Mouse (Mus musculus) cerebellum, postnatal 14 days (tissue): ENCODE results near the gene Corin.

Experiments used
- DNase-seq, 2 experiments: peaks; one replicate each; pipeline ENCODE4 v3.0.0; 2021; ENCODE audit warnings: mixed read lengths in 2 of 2

The Corin gene

GRCm38 (mm10) chr5:72441181-72441580 is 63.1 kb downstream of the Corin start:
- no peak for DNase-seq

GRCm38 (mm10) chr5:72435085-72435484 is 69.2 kb downstream of the Corin start:
- DNase-seq = no peak

GRCm38 (mm10) chr5:72431856-72432255 is 72.4 kb downstream of the Corin start:
- no peak for DNase-seq

- no peak for DNase-seq
Observed at GRCm38 (mm10) chr5:72427556-72427955, 76.7 kb downstream of the Corin start.

- no peak for DNase-seq
Observed at GRCm38 (mm10) chr5:72425342-72426010, 78.8 kb downstream of the Corin start.

GRCm38 (mm10) chr5:72411874-72412329 is 92.4 kb downstream of the Corin start:
- no peak for DNase-seq

GRCm38 (mm10) chr5:72410841-72411240 is 93.4 kb downstream of the Corin start:
- no peak for DNase-seq

- no peak for DNase-seq
Observed at GRCm38 (mm10) chr5:72403376-72403775, 100.9 kb downstream of the Corin start.

GRCm38 (mm10) chr5:72402913-72403312 is 101.4 kb downstream of the Corin start:
- DNase-seq = no peak

- no peak for DNase-seq
Observed at GRCm38 (mm10) chr5:72401778-72402177, 102.5 kb downstream of the Corin start.

GRCm38 (mm10) chr5:72401251-72401650 is 103.0 kb downstream of the Corin start:
- no peak for DNase-seq

GRCm38 (mm10) chr5:72382148-72382547 is 122.1 kb downstream of the Corin start:
- no peak for DNase-seq

- no peak for DNase-seq
Observed at GRCm38 (mm10) chr5:72380616-72381015, 123.7 kb downstream of the Corin start.

- no peak for DNase-seq
Observed at GRCm38 (mm10) chr5:72368004-72368403, 136.3 kb downstream of the Corin start.

GRCm38 (mm10) chr5:72365801-72366200 is 138.5 kb downstream of the Corin start:
- no peak for DNase-seq

GRCm38 (mm10) chr5:72363838-72364237 is 140.4 kb downstream of the Corin start:
- DNase-seq = no peak

GRCm38 (mm10) chr5:72353746-72354145 is 150.5 kb downstream of the Corin start:
- DNase-seq = no peak

- peak; percentile 66 to 71 for DNase-seq
Observed at GRCm38 (mm10) chr5:72350081-72350758, 154.1 kb downstream of the Corin start.

- no peak for DNase-seq
Observed at GRCm38 (mm10) chr5:72348591-72348990, 155.7 kb downstream of the Corin start.

- no peak for DNase-seq
Observed at GRCm38 (mm10) chr5:72335873-72336272, 168.4 kb downstream of the Corin start.

- no peak for DNase-seq
Observed at GRCm38 (mm10) chr5:72332901-72333300, 171.4 kb downstream of the Corin start.

GRCm38 (mm10) chr5:72331217-72331616 is 173.1 kb downstream of the Corin start:
- DNase-seq = peak; percentile 11 to 24

GRCm38 (mm10) chr5:72330648-72331047 is 173.6 kb downstream of the Corin start:
- no peak for DNase-seq

GRCm38 (mm10) chr5:72329453-72329852 is 174.8 kb downstream of the Corin start:
- DNase-seq = no peak
